Mouse (Mus musculus) monocyte, adult 5-6 weeks (primary cell): ENCODE measurements around the gene Slc22a14. TPM values are rescaled to one million over a fixed set of nuclear protein-coding genes. Genes with fewer than 3 reads are reported as not detected.

Experiments
- ATAC-seq: fragments of 153-309, 156-312 bp; replicated peaks from 2 replicates; pipeline ENCODE4 v1.8.0; 2017; ENCODE audit warnings: mild to moderate bottlenecking; ENCODE audit not compliant: low TSS enrichment, insufficient number of reproducible peaks, severe bottlenecking, poor library complexity, low FRiP score
- total RNA-seq: library from RNA; stranded (forward); fragments of 200-1000, 200-491, 200-594 nt; gene quantifications from 3 replicates; pipeline ENCODE4 v1.2.3, GENCODE M21; 2017

Gene Slc22a14
- total RNA-seq, 1 experiment from 2014 or later = 0.48 TPM

GRCm38 (mm10) chr9:119361416-119361815 is 3.9 kb downstream of the Slc22a14 start:
- no peak for ATAC-seq

GRCm38 (mm10) chr9:119358058-119358429 is 7.3 kb downstream of the Slc22a14 start:
- ATAC-seq = no peak

GRCm38 (mm10) chr9:119357331-119358057 is 7.9 kb downstream of the Slc22a14 start, which contains the start of gene Xylb:
Xylb (plus strand) TSS chr9:119357381.
- ATAC-seq = peak; percentile 62; the same call in 1 of the 2 replicates

- ATAC-seq = no peak
These were observed 9.4 kb downstream of the Slc22a14 start for GRCm38 (mm10) chr9:119355943-119356342.

- ATAC-seq = no peak
These were observed 11.4 kb downstream of the Slc22a14 start for GRCm38 (mm10) chr9:119353926-119354325.

GRCm38 (mm10) chr9:119352060-119352459 is 13.3 kb downstream of the Slc22a14 start:
- ATAC-seq = peak; percentile 86

- no peak for ATAC-seq
These were observed 14.2 kb downstream of the Slc22a14 start for GRCm38 (mm10) chr9:119350947-119351705.

GRCm38 (mm10) chr9:119350531-119350930 is 14.8 kb downstream of the Slc22a14 start:
- no peak for ATAC-seq

GRCm38 (mm10) chr9:119346376-119346775 is 19.0 kb downstream of the Slc22a14 start:
- ATAC-seq = no peak

- ATAC-seq = no peak
These were observed 22.6 kb downstream of the Slc22a14 start for GRCm38 (mm10) chr9:119342728-119343127.

GRCm38 (mm10) chr9:119340909-119341816 is 24.2 kb downstream of the Slc22a14 start, which contains the start of gene Myd88:
Myd88 (minus strand) TSS chr9:119341411.
- peak; percentile 87 for ATAC-seq

- ATAC-seq = no peak
These were observed 25.2 kb downstream of the Slc22a14 start for GRCm38 (mm10) chr9:119340212-119340580.

GRCm38 (mm10) chr9:119339558-119340211 is 25.7 kb downstream of the Slc22a14 start, which contains the start of gene Acaa1a:
Acaa1a (plus strand) TSS chr9:119339676.
- peak; percentile 41; the same call in 1 of the 2 replicates for ATAC-seq

GRCm38 (mm10) chr9:119339106-119339505 is 26.2 kb downstream of the Slc22a14 start:
- ATAC-seq = no peak

- ATAC-seq = no peak
These were observed 27.0 kb downstream of the Slc22a14 start for GRCm38 (mm10) chr9:119338350-119338749.

- ATAC-seq = no peak
These were observed 27.5 kb downstream of the Slc22a14 start for GRCm38 (mm10) chr9:119337842-119338241.

- no peak for ATAC-seq
These were observed 29.8 kb downstream of the Slc22a14 start for GRCm38 (mm10) chr9:119335571-119335970.

GRCm38 (mm10) chr9:119334834-119335233 is 30.5 kb downstream of the Slc22a14 start:
- ATAC-seq = no peak
